Mouse (Mus musculus) lung, embryonic 16.5 days (tissue): ENCODE measurements around the gene Pabpn1. TPM values are rescaled to one million over a fixed set of nuclear protein-coding genes. Genes with fewer than 3 reads are reported as not detected.

Experiments
- ATAC-seq: fragments of 200-750 bp; cut with Nextera tagmentation; 2 replicates; pipeline ENCODE4 v1.8.0; 2017; ENCODE audit warnings: low read depth, mild to moderate bottlenecking, moderate library complexity
- H3K27ac ChIP-seq: fragments of 300-500 bp; sonication (generic); 2 replicates; pipeline ENCODE4 v1.5.1; 2014; ENCODE audit warnings: mild to moderate bottlenecking, control low read depth, low read length
- H3K27me3 ChIP-seq: fragments of 300-500 bp; sonication (generic); 2 replicates; pipeline ENCODE4 v1.6.1; 2014; ENCODE audit warnings: low read depth, low read length, mixed read lengths; ENCODE audit not compliant: control insufficient read depth, insufficient read depth
- H3K36me3 ChIP-seq: fragments of 300-500 bp; sonication (generic); 2 replicates; pipeline ENCODE4 v1.6.1; 2014; ENCODE audit warnings: low read length; ENCODE audit not compliant: control insufficient read depth, insufficient read depth
- H3K4me1 ChIP-seq: fragments of 300-500 bp; sonication (generic); replicated peaks from 2 replicates; pipeline ENCODE4 v1.6.1; 2014; ENCODE audit warnings: low read length, mixed read lengths; ENCODE audit not compliant: control insufficient read depth, insufficient read depth
- H3K4me2 ChIP-seq: fragments of 300-500 bp; sonication (generic); 2 replicates; pipeline ENCODE4 v1.6.1; 2014; ENCODE audit warnings: low read depth, low read length, control low read depth
- H3K4me3 ChIP-seq: fragments of 300-500 bp; sonication (generic); 2 replicates; pipeline ENCODE4 v1.5.1; 2014; ENCODE audit warnings: mild to moderate bottlenecking, low read length, control low read depth
- H3K9ac ChIP-seq: fragments of 300-500 bp; sonication (generic); 2 replicates; pipeline ENCODE4 v1.6.1; 2014; ENCODE audit warnings: low read length, control low read depth
- H3K9me3 ChIP-seq: fragments of 300-500 bp; sonication (generic); 2 replicates; pipeline ENCODE4 v1.6.1; 2016; ENCODE audit warnings: low read length; ENCODE audit not compliant: control insufficient read depth
- WGBS: fragments of 180-500 bp; shearing (Covaris S2); extraction: QIAGEN DNeasy Blood & Tissue Kit; methylation state at CpG from one replicate; pipeline ENCODE4 v1.1.7; 2014; 5-methylcytosine and 5-hydroxymethylcytosine counted together
- polyA plus RNA-seq: library from polyadenylated mRNA; unstranded; fragments of >200 nt; fragmentation: Nextera tagmentation; extraction: Ambion mirVana; gene quantifications from 2 replicates; pipeline ENCODE4 v1.2.1, GENCODE M21; 2015

The Pabpn1 gene
- polyA plus RNA-seq, 1 experiment from 2014 or later = 92.8 TPM

DNA sequence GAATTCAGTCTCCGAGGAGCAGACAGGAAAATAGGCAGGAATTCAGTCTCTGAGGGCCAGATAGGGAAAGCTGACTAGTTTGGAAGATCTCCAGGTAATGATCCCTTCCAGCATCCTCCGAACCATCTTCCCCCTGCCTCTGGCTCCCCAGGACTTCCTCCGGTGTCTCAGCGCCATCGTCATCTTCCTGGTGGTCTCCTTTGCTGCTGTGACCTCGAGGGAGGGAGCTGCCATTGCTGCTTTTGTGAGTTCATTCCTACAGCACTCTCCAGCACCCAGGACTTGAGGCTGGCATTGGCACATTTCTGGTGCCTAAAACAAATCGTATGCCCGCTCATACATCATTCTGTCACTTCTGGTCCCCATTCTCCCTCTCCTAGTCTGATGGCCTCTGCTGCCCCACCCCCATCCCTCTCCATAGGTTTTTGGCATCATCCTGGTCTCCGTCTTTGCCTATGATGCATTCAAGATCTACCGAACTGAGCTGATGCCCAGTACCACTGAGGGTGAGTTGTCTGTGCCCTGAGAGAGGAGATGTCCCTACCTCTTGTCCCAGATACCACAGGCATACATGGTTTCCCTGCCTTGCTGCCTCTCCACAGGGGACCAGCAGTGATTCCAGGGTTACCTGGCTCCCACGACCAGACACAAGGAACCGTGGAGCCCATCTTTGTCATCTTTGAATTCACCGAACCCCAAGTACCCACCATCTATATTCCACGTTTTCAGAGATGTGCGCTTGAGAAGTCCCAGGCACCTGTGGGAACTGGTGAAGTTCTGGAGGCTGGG lies 46.3 kb downstream of the Pabpn1 start:
- Histone ChIP-seq H3K4me2 (no peak overlapping the region), H3K27me3 (no peaks in the 10 kb centered on the region), H3K4me3 (no peak overlapping the region), H3K36me3 (no peaks in the 10 kb centered on the region), H3K9me3 (no peaks in the 10 kb centered on the region), H3K27ac (no peak overlapping the region), H3K9ac (0 out of 2 replicates have a peak overlapping the region, but pooled peaks have one; percentile 15), H3K4me1 (no peaks in the 10 kb centered on the region; the same call in 1 of the 2 replicates)
- 71% methylated on average over 15 of the region's 15 CpGs for WGBS
- no peak for ATAC-seq

DNA sequence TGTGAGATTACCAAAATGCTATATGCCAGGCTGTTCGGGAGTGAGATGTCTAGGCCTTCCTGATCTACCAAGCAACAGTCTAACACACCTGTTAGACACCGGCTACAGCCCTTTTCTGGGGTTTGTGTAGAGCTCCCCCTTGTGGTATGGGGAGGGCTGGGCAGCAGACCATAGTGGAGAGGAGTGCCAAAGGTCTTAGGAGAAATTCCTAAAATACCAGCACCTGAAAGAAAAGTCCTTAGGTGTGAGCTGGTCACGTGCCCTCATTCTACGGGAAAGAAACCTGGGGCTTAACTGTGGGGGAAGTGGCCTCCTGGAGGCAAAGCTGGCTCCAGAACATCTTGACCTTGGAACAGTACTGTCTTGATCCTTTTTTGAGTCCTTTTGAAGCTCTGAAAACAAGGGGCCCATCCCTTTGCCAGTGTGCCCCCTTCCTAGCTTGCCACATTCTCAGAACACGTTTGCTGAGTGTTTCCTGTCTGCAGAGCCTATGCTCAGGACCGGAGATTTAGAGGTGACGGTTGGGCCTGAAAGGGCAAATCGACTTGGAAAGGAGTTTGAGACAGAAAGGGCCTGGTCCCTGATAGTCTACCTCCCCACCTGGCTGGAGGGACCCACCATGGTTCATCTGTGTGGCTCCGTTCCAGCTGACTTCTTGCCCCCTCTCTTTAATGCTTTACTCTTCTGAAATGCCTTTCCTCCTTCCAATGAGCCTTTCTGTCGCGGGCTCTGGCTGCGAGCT lies 47.3 kb downstream of the Pabpn1 start:
- ATAC-seq = peak; percentile 80
- Histone ChIP-seq H3K27me3 (no peaks in the 10 kb centered on the region), H3K9me3 (no peaks in the 10 kb centered on the region), H3K9ac (peak overlapping the region; percentile 17; the same call in 1 of the 2 replicates), H3K36me3 (no peaks in the 10 kb centered on the region), H3K4me2 (no peak overlapping the region), H3K4me1 (no peaks in the 10 kb centered on the region; the same call in 1 of the 2 replicates), H3K4me3 (no peak overlapping the region), H3K27ac (no peak overlapping the region)
- WGBS = 33% methylated on average over 12 of the region's 12 CpGs

GRCm38 (mm10) chr14:54940176-54940530 lies 47.9 kb downstream of the Pabpn1 start:
- no peak overlapping the region for H3K9ac ChIP-seq
- ATAC-seq = no peak
- 69% methylated on average over 3 of the region's 3 CpGs for WGBS

DNA sequence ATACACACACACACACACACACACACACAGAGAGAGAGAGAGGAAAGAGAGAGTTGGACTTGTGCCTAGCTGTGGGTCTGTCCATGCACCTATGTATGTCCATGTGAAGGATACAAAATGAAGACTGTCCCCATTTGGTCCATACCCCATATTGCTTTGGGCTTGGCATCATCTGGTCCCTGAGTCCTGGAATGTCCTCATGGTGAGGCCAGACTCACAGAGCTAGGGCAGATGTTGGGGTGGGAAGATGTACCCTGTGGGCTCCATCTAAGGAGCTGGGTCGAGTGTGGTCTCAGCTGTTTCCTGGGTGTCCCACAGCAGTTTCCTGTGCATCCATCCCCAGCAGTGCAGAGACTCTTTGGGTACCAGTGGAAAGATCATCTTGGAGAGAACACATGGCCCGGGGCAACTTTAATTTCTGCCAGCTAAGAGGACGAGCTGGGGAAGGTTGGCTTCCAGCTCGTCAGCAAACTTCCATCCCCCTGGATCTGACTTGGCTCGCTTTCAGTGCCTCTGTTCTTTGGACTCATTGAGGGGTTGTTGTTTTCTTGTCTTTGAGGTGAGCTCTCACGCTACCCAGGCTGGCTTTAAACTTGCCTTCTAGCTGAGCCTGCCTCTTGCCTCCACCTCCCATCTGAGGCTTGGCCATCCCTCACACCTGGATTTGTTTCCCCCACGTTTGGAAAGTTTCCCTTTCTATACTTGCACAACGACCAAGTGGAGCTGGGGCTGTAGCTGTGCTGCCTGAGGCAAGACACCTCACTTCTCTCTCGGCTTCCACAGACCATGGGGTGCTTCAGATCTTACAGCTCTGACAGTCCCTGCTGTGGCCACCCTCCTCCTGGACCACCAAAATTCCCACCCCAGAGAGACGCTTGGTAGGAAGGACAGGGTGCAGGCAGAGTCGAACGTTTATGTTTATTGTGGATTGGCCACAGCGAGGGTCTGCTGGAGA lies 49.0 kb downstream of the Pabpn1 start:
- Histone ChIP-seq H3K36me3 (no peaks in the 10 kb centered on the region), H3K4me2 (no peak overlapping the region), H3K9ac (no peak overlapping the region), H3K9me3 (no peaks in the 10 kb centered on the region), H3K4me3 (no peak overlapping the region), H3K27me3 (no peaks in the 10 kb centered on the region), H3K4me1 (no peaks in the 10 kb centered on the region; the same call in 1 of the 2 replicates), H3K27ac (no peak overlapping the region)
- 52% methylated on average over 13 of the region's 13 CpGs for WGBS
- no peak for ATAC-seq

More at GRCm38 (mm10) chr14:54940176-54940530, 47.9 kb downstream of the Pabpn1 start:
- Histone ChIP-seq H3K4me2 (no peak overlapping the region), H3K4me3 (no peak overlapping the region), H3K36me3 (no peaks in the 10 kb centered on the region), H3K9me3 (no peaks in the 10 kb centered on the region), H3K27me3 (no peaks in the 10 kb centered on the region), H3K27ac (no peak overlapping the region), H3K4me1 (no peaks in the 10 kb centered on the region; the same call in 1 of the 2 replicates)

GRCm38 (mm10) chr14:54942479-54942878 lies 50.2 kb downstream of the Pabpn1 start:
- Histone ChIP-seq H3K4me3 (no peak overlapping the region), H3K27ac (no peak overlapping the region), H3K27me3 (no peaks in the 10 kb centered on the region), H3K36me3 (no peaks in the 10 kb centered on the region), H3K4me1 (no peaks in the 10 kb centered on the region; the same call in 1 of the 2 replicates), H3K9ac (no peak overlapping the region), H3K4me2 (no peak overlapping the region), H3K9me3 (no peaks in the 10 kb centered on the region)
- WGBS = 81% methylated on average over 8 of the region's 8 CpGs
- ATAC-seq = no peak

DNA sequence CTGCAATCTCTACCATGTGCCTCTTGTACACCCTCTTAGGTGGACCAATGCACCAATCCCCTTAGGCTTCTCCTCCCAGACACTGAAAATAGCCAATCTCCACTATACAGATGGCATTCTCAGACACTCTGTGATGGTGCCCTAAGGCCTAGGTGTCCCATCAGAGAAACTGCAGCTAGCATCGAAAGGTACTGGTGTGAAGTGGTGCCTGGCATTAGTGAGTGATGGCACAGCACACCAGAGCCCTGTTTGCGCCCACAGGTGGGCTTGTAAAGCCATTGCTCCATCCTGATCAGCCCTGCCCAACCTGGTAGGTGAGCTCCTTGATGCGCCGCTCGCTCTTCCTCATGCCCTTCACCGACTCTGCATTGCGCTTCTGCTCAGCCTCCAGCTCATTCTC lies 51.7 kb downstream of the Pabpn1 start:
- Histone ChIP-seq H3K9me3 (no peaks in the 10 kb centered on the region), H3K4me1 (no peaks in the 10 kb centered on the region; the same call in 1 of the 2 replicates), H3K4me2 (no peak overlapping the region), H3K27me3 (no peaks in the 10 kb centered on the region), H3K4me3 (no peak overlapping the region), H3K9ac (no peak overlapping the region), H3K27ac (no peak overlapping the region), H3K36me3 (no peaks in the 10 kb centered on the region)
- no peak for ATAC-seq
- whole genome bisulfite sequencing = 93% methylated on average over 7 of the region's 7 CpGs

DNA sequence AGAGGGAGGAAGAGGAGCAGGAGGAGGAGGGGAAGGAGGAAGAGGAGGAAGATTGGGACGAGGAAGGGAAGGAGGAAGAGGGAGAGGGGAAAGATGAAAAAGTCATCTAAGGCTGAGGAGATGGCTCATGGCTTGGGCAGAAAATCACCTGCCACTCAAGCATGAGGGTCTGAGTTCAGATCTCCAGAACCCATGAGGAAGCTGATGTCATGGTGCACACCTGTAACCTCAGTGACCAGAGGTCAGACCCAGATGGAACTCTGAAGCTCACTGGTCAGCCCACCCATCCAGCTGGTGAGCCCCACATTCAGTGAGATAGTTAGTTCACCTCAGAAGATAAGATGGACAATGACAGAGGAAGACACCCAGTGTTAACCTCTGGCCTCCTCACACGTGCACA lies 52.6 kb downstream of the Pabpn1 start:
- H3K9ac ChIP-seq = no peak overlapping the region
- H3K27ac ChIP-seq = no peak overlapping the region
- no peaks in the 10 kb centered on the region for H3K36me3 ChIP-seq
- H3K9me3 ChIP-seq = no peaks in the 10 kb centered on the region
- H3K27me3 ChIP-seq = no peaks in the 10 kb centered on the region
- 44% methylated on average over 2 of the region's 2 CpGs for WGBS
- no peak overlapping the region for H3K4me2 ChIP-seq
- ATAC-seq = no peak
- no peak overlapping the region for H3K4me3 ChIP-seq
- no peaks in the 10 kb centered on the region; the same call in 1 of the 2 replicates for H3K4me1 ChIP-seq

DNA sequence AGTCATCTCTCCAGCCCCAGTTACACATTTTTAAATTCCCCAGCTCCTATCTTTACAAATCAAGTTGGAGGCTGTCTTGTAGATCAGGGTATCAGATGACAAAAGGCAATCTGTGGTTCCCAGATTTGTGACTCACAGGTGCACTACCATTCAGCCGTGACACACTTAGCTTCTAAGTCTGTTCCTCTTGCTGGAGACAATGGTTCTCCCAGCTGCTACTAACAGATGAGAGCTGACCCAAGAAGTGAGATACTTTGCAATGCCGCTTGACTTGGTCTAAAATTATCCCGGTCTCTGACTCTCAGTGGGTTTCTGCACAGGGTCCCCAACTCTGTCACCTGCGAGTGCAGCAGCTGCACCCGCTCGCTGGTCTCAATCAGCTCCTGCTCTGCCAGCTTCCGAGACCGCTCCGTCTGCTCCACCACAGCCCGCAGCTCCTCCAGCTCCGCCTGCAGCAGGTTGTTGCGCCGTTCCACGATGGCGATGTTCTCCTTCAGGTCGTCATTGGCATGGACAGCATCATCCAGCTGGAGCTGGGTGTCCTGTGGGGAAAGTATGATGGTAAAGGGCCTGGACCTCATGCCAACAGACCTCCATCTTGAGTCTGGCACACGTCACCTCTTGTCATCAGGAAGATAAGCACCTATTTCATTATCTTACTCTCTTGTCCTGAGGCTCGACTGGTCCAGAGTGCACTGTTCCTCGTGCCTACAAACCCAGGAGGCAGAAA lies 53.8 kb downstream of the Pabpn1 start:
- H3K36me3 ChIP-seq = no peaks in the 10 kb centered on the region
- H3K4me1 ChIP-seq = no peaks in the 10 kb centered on the region
- ATAC-seq = no peak
- no peak overlapping the region for H3K4me2 ChIP-seq
- WGBS = 74% methylated on average over 19 of the region's 19 CpGs
- H3K27me3 ChIP-seq = no peaks in the 10 kb centered on the region
- no peak overlapping the region for H3K9ac ChIP-seq
- no peak overlapping the region for H3K27ac ChIP-seq
- no peak overlapping the region for H3K4me3 ChIP-seq
- no peaks in the 10 kb centered on the region for H3K9me3 ChIP-seq
